Mouse (Mus musculus): ENCODE results near the gene Palld. TPM values are rescaled to one million over a fixed set of nuclear protein-coding genes. Genes with fewer than 3 reads are reported as not detected.

The Palld gene
- polyA plus RNA-seq, 1 experiment from 2014 or later, result 51.6 TPM

DNA sequence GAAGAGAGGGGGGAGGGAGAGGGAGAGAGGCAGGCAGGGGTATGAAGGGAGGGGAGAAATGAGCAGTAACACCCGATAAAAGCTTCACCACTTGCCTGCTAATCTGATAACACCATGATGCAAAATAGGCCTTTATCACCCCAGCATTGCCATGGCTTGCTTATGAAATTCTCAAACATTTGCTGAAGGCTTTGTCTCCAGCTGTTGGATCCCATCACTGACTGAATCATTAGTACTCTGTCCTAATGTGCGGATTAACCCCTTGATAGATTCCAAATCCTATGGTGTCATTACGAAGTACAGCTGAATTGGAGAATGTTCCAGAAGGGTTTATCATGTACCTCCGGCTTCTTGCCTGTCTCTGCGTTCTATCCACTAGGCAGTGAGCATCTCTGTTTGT, 55.0 kb downstream of the Palld start:
- no peak overlapping the region for H3K27ac ChIP-seq
- no peak for DNase-seq (ENCODE audit: extremely low spot score, low spot score)
- H3K27me3 ChIP-seq (ENCODE audit: poor library complexity, severe bottlenecking), result no peaks in the 10 kb centered on the region
- H3K36me3 ChIP-seq (replicated peaks), result no peaks in the 10 kb centered on the region
- H3K4me1 ChIP-seq, result peaks cover 19% of the 10 kb centered on the region
- H3K4me3 ChIP-seq, result no peak overlapping the region
- 82% methylated on average over 5 of the region's 5 CpGs for WGBS
- H3K9me3 ChIP-seq, result no peaks in the 10 kb centered on the region

DNA sequence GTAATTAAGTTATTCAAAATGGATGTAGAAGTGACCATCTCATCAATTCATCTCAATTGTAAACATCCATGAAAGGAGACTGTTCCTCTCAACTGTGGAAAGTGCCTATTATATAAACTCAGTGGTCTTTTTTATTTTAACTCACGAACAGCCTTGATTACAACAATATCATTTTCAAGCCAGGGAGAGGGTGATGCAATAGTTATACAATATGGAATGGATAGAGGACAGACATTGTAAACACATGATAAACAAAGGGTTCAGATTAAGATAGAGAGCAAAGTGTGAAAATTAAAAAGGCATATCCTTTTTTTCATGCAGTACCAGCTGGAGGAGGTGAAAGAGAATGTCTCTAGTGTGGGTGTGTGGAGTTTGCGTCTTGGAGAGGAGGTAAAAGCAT, 57.5 kb downstream of the Palld start:
- Histone ChIP-seq H3K27me3 (ENCODE audit: poor library complexity, severe bottlenecking) (no peaks in the 10 kb centered on the region), H3K27ac (no peak overlapping the region), H3K36me3 (replicated peaks) (no peaks in the 10 kb centered on the region), H3K4me1 (peaks cover 19% of the 10 kb centered on the region), H3K9me3 (no peaks in the 10 kb centered on the region), H3K4me3 (no peak overlapping the region)
- DNase-seq (ENCODE audit: extremely low spot score, low spot score), result no peak
- 88% methylated on average over 2 of the region's 2 CpGs for WGBS

DNA sequence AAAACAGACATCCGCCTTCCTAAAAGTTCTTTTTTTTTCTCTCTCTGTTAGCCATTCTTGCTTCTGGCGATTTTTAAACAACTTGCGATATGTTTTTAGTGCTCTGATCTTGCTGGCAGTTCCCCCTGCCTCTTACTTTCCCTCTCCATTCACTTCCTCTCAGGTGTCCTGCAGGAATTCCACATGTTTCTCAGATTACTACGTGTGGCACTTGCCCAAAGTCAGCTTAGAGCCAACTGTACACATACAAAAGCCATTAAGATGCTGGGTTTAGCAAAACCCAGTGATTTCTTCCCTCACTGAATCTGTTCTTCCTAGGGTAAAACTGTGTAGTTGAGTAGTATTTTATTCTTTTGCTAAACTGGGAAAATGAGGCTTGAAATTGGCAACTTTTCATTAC, 57.9 kb downstream of the Palld start:
- peaks cover 19% of the 10 kb centered on the region for H3K4me1 ChIP-seq
- H3K27ac ChIP-seq, result no peak overlapping the region

DNA sequence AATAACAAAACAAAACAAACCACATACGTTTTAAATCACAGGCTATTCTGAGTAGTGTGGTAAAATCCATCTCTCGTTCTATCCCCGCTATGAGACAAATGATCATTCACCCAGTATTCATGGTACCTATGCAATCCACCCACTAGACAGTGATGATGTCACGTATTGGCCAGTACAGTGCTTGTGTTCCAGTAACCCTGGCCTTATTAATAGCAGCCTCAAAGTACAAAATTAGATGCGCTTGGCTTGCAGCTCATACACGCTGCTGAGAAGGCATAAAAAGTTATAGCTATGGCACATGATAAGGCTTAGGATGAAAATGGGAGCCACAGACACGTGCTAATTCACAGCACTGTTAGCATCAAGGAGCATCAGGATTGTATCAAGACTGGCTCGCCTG, 58.7 kb downstream of the Palld start:
- peaks cover 12% of the 10 kb centered on the region for H3K4me1 ChIP-seq
- no peak overlapping the region for H3K27ac ChIP-seq
- H3K27me3 ChIP-seq (ENCODE audit: poor library complexity, severe bottlenecking), result no peaks in the 10 kb centered on the region

More for the DNA sequence above, 57.9 kb downstream of the Palld start:
- no peak for DNase-seq (ENCODE audit: extremely low spot score, low spot score)
- 75% methylated on average over 4 of the region's 4 CpGs for WGBS
- Histone ChIP-seq H3K9me3 (no peaks in the 10 kb centered on the region), H3K27me3 (ENCODE audit: poor library complexity, severe bottlenecking) (no peaks in the 10 kb centered on the region), H3K36me3 (replicated peaks) (no peaks in the 10 kb centered on the region), H3K4me3 (no peak overlapping the region)

DNA sequence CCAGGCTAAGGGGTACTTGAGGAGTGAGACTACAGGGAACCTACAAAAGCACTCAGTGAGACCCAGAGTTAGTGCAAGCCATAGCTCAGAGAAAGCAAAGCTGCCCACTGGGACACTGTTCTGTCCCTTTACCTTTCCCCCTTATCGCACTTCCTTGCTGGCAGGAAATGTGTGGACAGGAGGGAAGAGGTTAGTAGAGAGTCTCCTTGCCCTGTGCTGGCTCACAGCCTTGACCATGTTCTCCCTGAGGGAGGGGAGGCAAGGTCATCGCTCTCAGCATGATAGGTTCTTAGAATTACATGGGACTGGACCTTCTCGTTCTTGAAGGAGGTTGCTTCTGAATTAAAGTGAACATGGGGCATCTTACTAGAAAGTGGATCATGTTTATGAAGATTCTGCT, 69.3 kb downstream of the Palld start:
- Histone ChIP-seq H3K27ac (no peak overlapping the region), H3K4me3 (no peak overlapping the region), H3K9me3 (no peaks in the 10 kb centered on the region), H3K36me3 (replicated peaks) (no peaks in the 10 kb centered on the region), H3K27me3 (ENCODE audit: poor library complexity, severe bottlenecking) (no peaks in the 10 kb centered on the region), H3K4me1 (peaks cover 13% of the 10 kb centered on the region)
- no peak for DNase-seq (ENCODE audit: extremely low spot score, low spot score)
- WGBS, result 83% methylated on average over 3 of the region's 3 CpGs

More for the DNA sequence above, 58.7 kb downstream of the Palld start:
- no peak for DNase-seq (ENCODE audit: extremely low spot score, low spot score)
- no peaks in the 10 kb centered on the region for H3K9me3 ChIP-seq
- 88% methylated on average over 8 of the region's 8 CpGs for WGBS
- no peaks in the 10 kb centered on the region for H3K36me3 ChIP-seq (replicated peaks)
- H3K4me3 ChIP-seq, result no peak overlapping the region

DNA sequence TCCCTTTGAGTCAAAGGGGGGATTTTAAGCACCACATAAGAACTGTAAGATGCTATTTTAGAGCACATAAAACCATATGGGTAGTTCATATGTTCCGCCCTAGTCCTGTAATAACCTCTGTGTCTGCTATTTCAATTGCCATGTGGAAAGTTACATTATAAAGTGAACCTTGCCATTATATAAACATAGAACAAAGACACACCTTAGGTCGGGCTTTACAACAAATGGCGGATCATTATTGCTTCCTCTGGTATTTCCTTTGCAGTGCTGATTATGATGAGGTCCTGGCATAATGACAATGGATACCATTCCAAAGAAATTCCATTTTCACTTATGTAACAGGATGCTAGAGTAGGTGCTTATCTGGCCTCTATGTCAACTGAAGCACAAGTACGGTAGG, 70.5 kb downstream of the Palld start:
- no peaks in the 10 kb centered on the region for H3K9me3 ChIP-seq
- H3K36me3 ChIP-seq (replicated peaks), result no peaks in the 10 kb centered on the region
- H3K27ac ChIP-seq, result no peak overlapping the region
- DNase-seq (ENCODE audit: extremely low spot score, low spot score), result no peak
- H3K4me3 ChIP-seq, result no peak overlapping the region
- WGBS, result 87% methylated on average over 4 of the region's 4 CpGs
- H3K4me1 ChIP-seq, result peaks cover 13% of the 10 kb centered on the region
- no peaks in the 10 kb centered on the region for H3K27me3 ChIP-seq (ENCODE audit: poor library complexity, severe bottlenecking)

DNA sequence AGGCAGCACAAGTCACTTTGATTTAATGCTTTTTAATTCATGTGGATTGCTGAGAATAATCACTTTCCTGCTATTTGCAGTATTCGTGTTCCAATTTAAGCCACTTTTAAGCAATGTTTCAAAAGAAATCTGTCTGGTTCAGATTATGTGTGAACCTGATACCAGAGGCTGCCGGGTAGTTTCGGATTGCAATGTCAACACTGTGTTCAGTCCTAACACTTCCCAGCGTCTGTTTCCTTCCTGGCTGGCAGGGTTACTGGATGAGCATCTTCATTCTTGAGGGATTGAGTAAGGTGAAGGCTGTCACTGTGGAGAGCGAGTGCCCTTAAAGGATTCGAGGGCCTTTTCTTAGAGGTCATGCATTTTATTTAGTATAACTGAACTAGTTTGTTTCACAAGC, 71.7 kb downstream of the Palld start:
- DNase-seq (ENCODE audit: extremely low spot score, low spot score), result no peak
- Histone ChIP-seq H3K9me3 (no peaks in the 10 kb centered on the region), H3K27me3 (ENCODE audit: poor library complexity, severe bottlenecking) (no peaks in the 10 kb centered on the region), H3K36me3 (replicated peaks) (no peaks in the 10 kb centered on the region), H3K4me3 (no peak overlapping the region), H3K4me1 (peaks cover 13% of the 10 kb centered on the region), H3K27ac (no peak overlapping the region)
- WGBS, result 58% methylated on average over 6 of the region's 6 CpGs

DNA sequence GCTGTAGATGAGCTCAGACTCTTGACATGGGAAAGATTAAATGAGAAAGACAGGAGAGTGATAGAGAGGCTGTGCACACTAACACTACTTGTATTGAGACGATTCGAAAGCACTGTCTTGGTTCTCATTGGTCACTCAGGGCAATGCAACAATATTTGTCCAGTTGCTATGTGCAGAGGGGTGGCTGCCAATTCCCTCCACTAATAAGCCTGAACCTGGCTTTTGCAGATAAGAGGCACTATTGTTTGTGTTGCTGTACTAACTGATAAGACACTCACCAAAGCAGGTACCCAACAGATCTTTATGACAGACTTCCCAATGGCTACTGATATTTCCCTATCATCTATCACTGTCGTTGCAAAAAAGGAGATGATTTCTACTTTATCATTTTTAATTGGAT, 77.9 kb downstream of the Palld start:
- Histone ChIP-seq H3K4me1 (peaks cover 14% of the 10 kb centered on the region; the same call in 1 of the 2 replicates), H3K4me3 (no peak overlapping the region), H3K27ac (no peak overlapping the region), H3K36me3 (replicated peaks) (no peaks in the 10 kb centered on the region), H3K9me3 (no peaks in the 10 kb centered on the region), H3K27me3 (ENCODE audit: poor library complexity, severe bottlenecking) (no peaks in the 10 kb centered on the region)
- WGBS, result 89% methylated on average over 3 of the region's 3 CpGs
- no peak for DNase-seq (ENCODE audit: extremely low spot score, low spot score)

DNA sequence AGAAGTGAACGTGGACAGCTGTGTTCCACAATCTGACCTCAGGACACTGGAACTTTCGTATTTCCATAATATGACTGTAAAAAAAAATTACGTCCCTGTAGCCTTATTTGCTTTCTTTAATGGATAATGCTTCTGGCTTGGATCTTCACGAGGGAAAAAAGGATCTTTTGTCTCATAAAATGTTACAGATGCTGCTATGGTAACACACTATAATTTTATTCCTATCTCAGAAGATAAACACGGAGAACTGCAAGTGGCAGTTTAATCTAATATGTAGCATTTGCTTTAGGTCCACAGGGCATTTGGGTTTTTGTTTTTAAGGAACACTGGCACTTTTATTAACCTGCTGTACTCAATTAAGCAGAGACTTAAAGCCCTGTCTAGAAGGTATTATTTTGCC, 79.3 kb downstream of the Palld start:
- H3K27me3 ChIP-seq (ENCODE audit: poor library complexity, severe bottlenecking), result no peaks in the 10 kb centered on the region
- no peak overlapping the region for H3K4me3 ChIP-seq
- H3K36me3 ChIP-seq (replicated peaks), result no peaks in the 10 kb centered on the region
- 79% methylated on average over 5 of the region's 5 CpGs for WGBS
- H3K4me1 ChIP-seq, result peaks cover 14% of the 10 kb centered on the region; the same call in 1 of the 2 replicates
- H3K9me3 ChIP-seq, result no peaks in the 10 kb centered on the region
- H3K27ac ChIP-seq, result no peak overlapping the region
- DNase-seq (ENCODE audit: extremely low spot score, low spot score), result no peak

DNA sequence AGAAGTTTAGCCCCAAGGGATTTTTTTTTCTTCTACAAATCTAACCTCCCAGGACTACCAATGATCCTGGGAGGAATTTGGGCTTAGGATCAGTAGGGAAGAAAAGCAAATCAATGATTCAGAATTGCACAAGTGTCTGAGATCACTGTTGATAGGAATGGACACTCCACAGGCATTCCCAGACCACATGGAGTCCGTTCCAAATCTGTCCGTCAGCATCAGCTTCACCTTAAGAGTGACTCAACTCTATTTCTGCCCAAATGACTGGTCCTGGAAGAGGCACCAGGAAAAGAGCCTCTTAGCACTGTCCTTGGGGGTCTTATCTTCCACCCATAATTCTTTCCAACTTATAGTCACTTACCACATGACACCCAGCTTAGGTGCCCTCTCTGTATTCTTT, 98.7 kb downstream of the Palld start:
- H3K4me1 ChIP-seq, result no peaks in the 10 kb centered on the region
- no peak overlapping the region for H3K27ac ChIP-seq
- WGBS, result 88% methylated on average over 2 of the region's 2 CpGs
- no peak for DNase-seq (ENCODE audit: extremely low spot score, low spot score)
- H3K9me3 ChIP-seq, result no peaks in the 10 kb centered on the region
- H3K27me3 ChIP-seq (ENCODE audit: poor library complexity, severe bottlenecking), result no peaks in the 10 kb centered on the region
- H3K4me3 ChIP-seq, result no peak overlapping the region
- no peaks in the 10 kb centered on the region for H3K36me3 ChIP-seq (replicated peaks)

DNA sequence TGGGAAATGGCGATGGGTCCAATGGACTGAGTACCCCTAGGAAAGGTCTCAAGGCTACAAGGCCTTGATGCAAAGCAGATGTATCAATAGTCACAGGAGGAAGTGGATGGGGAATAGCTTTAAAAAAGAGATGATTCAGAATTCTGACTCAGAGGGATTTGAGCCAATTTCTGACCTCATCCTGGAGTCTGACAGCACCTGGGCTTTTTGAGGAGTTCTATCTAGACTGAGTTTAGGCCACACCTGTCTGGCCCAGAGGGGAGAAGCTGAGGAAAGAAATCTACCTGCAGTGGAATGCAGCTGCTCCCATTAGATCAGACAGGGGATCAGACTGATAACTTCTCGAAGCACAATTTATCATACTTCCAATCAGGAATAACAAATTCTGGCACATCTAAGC, 99.7 kb downstream of the Palld start:
- DNase-seq (ENCODE audit: extremely low spot score, low spot score), result no peak
- Histone ChIP-seq H3K4me1 (no peaks in the 10 kb centered on the region), H3K4me3 (no peak overlapping the region), H3K9me3 (no peaks in the 10 kb centered on the region), H3K36me3 (replicated peaks) (no peaks in the 10 kb centered on the region), H3K27ac (no peak overlapping the region), H3K27me3 (ENCODE audit: poor library complexity, severe bottlenecking) (no peaks in the 10 kb centered on the region)
- 86% methylated on average over 2 of the region's 2 CpGs for WGBS

DNA sequence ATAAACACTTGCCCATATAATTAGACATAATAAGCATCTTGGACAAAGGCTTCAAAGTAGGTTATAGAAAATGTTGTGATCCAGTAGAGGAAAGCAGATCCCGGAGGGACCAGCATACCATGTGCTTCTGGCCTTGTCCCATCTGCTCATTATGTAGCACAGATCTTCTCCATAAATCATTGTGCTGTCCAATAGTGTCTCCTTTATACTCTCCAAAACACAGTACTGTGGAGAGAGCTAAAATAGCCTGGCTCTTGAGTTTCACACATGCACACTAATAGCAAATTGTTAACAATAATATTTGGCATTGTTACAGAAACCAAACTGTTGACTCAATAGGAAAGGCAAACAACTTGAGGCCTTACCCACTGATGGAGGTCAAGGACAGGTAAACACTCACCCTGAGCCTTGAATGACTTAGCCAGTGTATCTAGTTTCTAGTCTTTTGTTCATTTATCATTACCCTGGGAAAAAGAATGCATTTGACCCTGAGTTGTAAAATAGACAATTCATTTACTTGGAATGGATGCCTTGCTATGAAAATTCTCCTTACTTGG, 105.0 kb downstream of the Palld start:
- Histone ChIP-seq H3K36me3 (replicated peaks) (no peaks in the 10 kb centered on the region), H3K27ac (no peak overlapping the region), H3K4me3 (no peak overlapping the region), H3K9me3 (no peaks in the 10 kb centered on the region), H3K27me3 (ENCODE audit: poor library complexity, severe bottlenecking) (no peaks in the 10 kb centered on the region), H3K4me1 (no peaks in the 10 kb centered on the region)
- 77% methylated on average over 1 of the region's 1 CpGs for WGBS
- no peak for DNase-seq (ENCODE audit: extremely low spot score, low spot score)

DNA sequence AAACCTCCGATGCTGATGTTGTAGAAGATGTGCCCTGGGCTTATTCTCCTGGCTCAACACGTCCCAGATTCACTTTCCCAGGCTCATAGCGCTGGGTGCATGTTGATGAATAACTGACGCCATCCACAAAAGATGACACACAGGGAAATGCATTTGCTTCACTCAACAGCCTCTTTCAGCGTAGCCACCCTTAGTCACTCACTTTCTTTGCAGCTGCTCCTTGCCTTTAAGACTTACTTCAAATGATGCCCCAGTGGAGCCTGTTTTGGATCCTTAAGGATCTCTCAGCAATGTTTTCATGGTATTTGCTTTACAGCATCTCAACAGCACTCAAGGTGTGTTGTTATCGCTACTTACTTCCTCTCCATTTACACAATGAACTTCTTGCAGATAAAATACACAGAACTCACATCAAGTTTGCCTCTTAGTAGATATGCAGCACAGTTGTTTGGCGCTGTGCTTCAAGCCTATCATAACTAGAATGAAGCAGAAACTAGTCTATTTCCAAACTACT, 105.9 kb downstream of the Palld start:
- WGBS, result 92% methylated on average over 7 of the region's 7 CpGs
- Histone ChIP-seq H3K4me3 (no peak overlapping the region), H3K36me3 (replicated peaks) (no peaks in the 10 kb centered on the region), H3K4me1 (no peaks in the 10 kb centered on the region), H3K27ac (no peak overlapping the region), H3K27me3 (ENCODE audit: poor library complexity, severe bottlenecking) (no peaks in the 10 kb centered on the region), H3K9me3 (no peaks in the 10 kb centered on the region)
- DNase-seq (ENCODE audit: extremely low spot score, low spot score), result no peak

DNA sequence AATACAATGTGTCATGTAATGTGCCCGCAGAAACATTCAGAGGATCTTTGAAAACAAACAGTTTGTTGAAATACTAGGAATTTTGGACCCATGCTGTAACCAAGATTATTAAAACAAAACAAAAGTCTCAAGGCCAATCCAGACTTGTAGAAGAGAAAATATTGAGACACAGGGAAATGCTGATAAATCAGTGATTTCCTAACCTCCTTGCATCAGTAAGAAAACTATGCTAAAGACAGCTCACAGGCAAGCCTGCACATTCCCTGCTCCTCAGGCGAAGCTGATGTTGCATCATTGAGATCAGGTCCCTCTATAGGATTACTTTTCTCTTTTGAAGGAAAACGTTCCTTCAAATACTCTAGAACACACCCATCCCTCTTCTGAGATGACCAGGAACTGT, 112.5 kb downstream of the Palld start:
- no peak overlapping the region for H3K4me3 ChIP-seq
- no peaks in the 10 kb centered on the region for H3K9me3 ChIP-seq
- no peaks in the 10 kb centered on the region for H3K4me1 ChIP-seq
- no peaks in the 10 kb centered on the region for H3K36me3 ChIP-seq (replicated peaks)
- WGBS, result 81% methylated on average over 3 of the region's 3 CpGs
- no peaks in the 10 kb centered on the region for H3K27me3 ChIP-seq (ENCODE audit: poor library complexity, severe bottlenecking)
- no peak overlapping the region for H3K27ac ChIP-seq
- DNase-seq (ENCODE audit: extremely low spot score, low spot score), result no peak
